In the genomic region with DNA sequence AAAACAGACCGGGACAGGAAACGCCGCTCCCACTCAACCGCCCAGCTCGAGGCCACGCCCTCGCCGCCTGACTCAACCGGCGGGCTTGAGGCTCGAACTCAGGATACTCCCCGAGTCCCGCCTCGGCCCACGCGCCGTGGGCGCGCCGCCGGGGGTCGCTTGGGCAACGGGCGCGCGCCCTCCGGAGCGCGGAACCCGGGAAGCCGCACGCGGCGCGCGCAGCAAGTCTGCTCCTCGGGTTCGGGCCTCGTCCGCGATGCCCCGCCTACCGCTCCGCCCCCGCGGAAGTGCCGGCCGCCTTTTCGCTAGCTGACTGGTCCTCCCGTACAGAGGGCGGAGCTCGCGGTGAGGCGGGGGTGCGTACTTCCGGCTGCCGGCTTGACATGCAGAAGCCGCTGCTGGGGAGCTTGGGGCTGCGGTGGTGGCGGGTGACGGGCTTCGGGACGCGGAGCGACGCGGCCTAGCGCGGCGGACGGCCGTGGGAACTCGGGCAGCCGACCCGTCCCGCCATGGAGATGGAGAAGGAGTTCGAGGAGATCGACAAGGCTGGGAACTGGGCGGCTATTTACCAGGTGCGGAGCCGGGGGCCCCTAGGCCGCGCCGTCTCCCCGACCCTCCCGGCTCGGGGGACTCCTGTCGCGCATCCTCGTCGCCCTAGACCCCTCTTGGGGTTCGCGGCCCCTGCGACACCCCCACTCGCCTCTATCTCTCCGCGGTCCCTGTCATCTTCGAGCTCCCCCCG, we compare ENCODE assay signal across 8 mouse cellular contexts. TPM values are rescaled to one million over a fixed set of nuclear protein-coding genes. Genes with fewer than 3 reads are reported as not detected.
DNase-seq lines count a peak whose midpoint lies in the region; ATAC-seq and TF ChIP-seq lines count a peak whose summit lies in the region.

A gene (plus strand): TSS at position 73 of the 742 bp plus-strand sequence.

- peaks cover 16% of the 10 kb centered on the region; the same call in 1 of the 2 replicates for H3K4me1 ChIP-seq in embryonic facial prominence, embryonic 14.5 days (ENCODE audit: control insufficient read depth, insufficient read depth, low read length)
- peaks cover 11% of the 10 kb centered on the region for H3K4me1 ChIP-seq in heart, adult 2 months (ENCODE audit: control insufficient read depth, insufficient read depth, low read length)
- H3K4me1 ChIP-seq in limb, embryonic 13.5 days, result peaks cover 26% of the 10 kb centered on the region
- peaks cover 35% of the 10 kb centered on the region for H3K4me1 ChIP-seq in midbrain, embryonic 16.5 days (ENCODE audit: control insufficient read depth, insufficient read depth, low read length)

- peak; percentile 78 for TF ChIP-seq POLR2A in heart, adult 2 months (IDR thresholded peaks at IDR 0.05; ENCODE audit: insufficient read depth, low read depth, low read length)

- no peaks in the 10 kb centered on the region for H3K27me3 ChIP-seq in embryonic facial prominence, embryonic 14.5 days (replicated peaks; ENCODE audit: control insufficient read depth, insufficient read depth, low read length)
- no peaks in the 10 kb centered on the region for H3K27me3 ChIP-seq in heart, adult 2 months (ENCODE audit: control insufficient read depth, insufficient read depth, low read length)
- H3K27me3 ChIP-seq in limb, embryonic 13.5 days, result no peaks in the 10 kb centered on the region
- no peaks in the 10 kb centered on the region for H3K27me3 ChIP-seq in midbrain, embryonic 16.5 days (ENCODE audit: control insufficient read depth, insufficient read depth, low read depth, low read length)

- intact Hi-C loops in heart, adult 2 months (cut with DNase I), result no loop called here

- peak; percentile 96 for ATAC-seq in embryonic facial prominence, embryonic 14.5 days (ENCODE audit: low read depth)
- ATAC-seq in limb, embryonic 13.5 days (ENCODE audit: low FRiP score, low read depth), result peak; percentile 95
- ATAC-seq in midbrain, embryonic 16.5 days, result peak; percentile 96

- H3K27ac ChIP-seq in embryonic facial prominence, embryonic 14.5 days (replicated peaks; ENCODE audit: low read depth, low read length), result peak within 1 kb of the TSS; percentile 85
- peak within 1 kb of the TSS; percentile 93 for H3K27ac ChIP-seq in heart, adult 2 months
- peak within 1 kb of the TSS; percentile 70 for H3K27ac ChIP-seq in limb, embryonic 13.5 days
- peak within 1 kb of the TSS; percentile 81 for H3K27ac ChIP-seq in midbrain, embryonic 16.5 days (ENCODE audit: low read length)

- H3K4me3 ChIP-seq in embryonic facial prominence, embryonic 14.5 days (ENCODE audit: low read depth, low read length), result peak within 1 kb of the TSS; percentile 88
- H3K4me3 ChIP-seq in heart, adult 2 months, result peak within 1 kb of the TSS; percentile 95
- H3K4me3 ChIP-seq in limb, embryonic 13.5 days, result peak within 1 kb of the TSS; percentile 95
- peak within 1 kb of the TSS; percentile 90 for H3K4me3 ChIP-seq in midbrain, embryonic 16.5 days (ENCODE audit: low read depth, low read length)

- peak within 1 kb of the TSS; percentile 80 for H3K4me2 ChIP-seq in embryonic facial prominence, embryonic 14.5 days (ENCODE audit: low read depth, low read length)
- H3K4me2 ChIP-seq in limb, embryonic 13.5 days (replicated peaks), result peak within 1 kb of the TSS; percentile 96
- peak within 1 kb of the TSS; percentile 84 for H3K4me2 ChIP-seq in midbrain, embryonic 16.5 days (ENCODE audit: low read length)

- no peaks in the 10 kb centered on the region for H3K9me3 ChIP-seq in embryonic facial prominence, embryonic 14.5 days (ENCODE audit: control insufficient read depth, low read length)
- no peaks in the 10 kb centered on the region for H3K9me3 ChIP-seq in limb, embryonic 13.5 days
- no peaks in the 10 kb centered on the region for H3K9me3 ChIP-seq in midbrain, embryonic 16.5 days (replicated peaks; ENCODE audit: control insufficient read depth, low read length, poor library complexity, severe bottlenecking)

- peaks cover 8% of the 10 kb centered on the region for H3K79me2 ChIP-seq in heart, adult 2 months (replicated peaks; ENCODE audit: control insufficient read depth, insufficient read depth, low read length)

- TF ChIP-seq CTCF in heart, adult 2 months (IDR thresholded peaks at IDR 0.05), result no peak

- peak within 1 kb of the TSS; percentile 86 for H3K9ac ChIP-seq in embryonic facial prominence, embryonic 14.5 days (ENCODE audit: low read depth, low read length)
- H3K9ac ChIP-seq in heart, adult 2 months (ENCODE audit: low read depth, low read length), result peak within 1 kb of the TSS; percentile 97
- H3K9ac ChIP-seq in limb, embryonic 13.5 days, result peak within 1 kb of the TSS; percentile 91
- H3K9ac ChIP-seq in midbrain, embryonic 16.5 days (ENCODE audit: low read depth, low read length), result peak within 1 kb of the TSS; percentile 92

- DNase-seq in 3T3-L1 (ENCODE audit: low read depth, low spot score), result peak; percentile 95
- DNase-seq in adrenal gland, postnatal 4 days (ENCODE audit: low spot score in 2 of 2), result peak; percentile 92 to 95
- peak; percentile 98 for DNase-seq in embryonic facial prominence, embryonic 14.5 days (ENCODE audit: low spot score)
- DNase-seq in heart, adult 2 months, result peak; percentile 98 to 99
- peak; percentile 98 for DNase-seq in kidney, adult 8-10 months
- DNase-seq in spleen, postnatal 10 days (ENCODE audit: low spot score in 2 of 2), result peak; percentile 98 to 99

- TF ChIP-seq EP300 in heart, adult 2 months (IDR thresholded peaks at IDR 0.05; ENCODE audit: insufficient read depth, low read depth, low read length), result peak; percentile 16; the same call in 1 of the 2 replicates

- WGBS in embryonic facial prominence, embryonic 14.5 days, result under 1% methylated on average over 51 of the region's 99 CpGs
- WGBS in heart, adult 2 months, result under 1% methylated on average over 99 of the region's 99 CpGs
- under 1% methylated on average over 99 of the region's 99 CpGs for WGBS in limb, embryonic 13.5 days
- under 1% methylated on average over 98 of the region's 99 CpGs for WGBS in midbrain, embryonic 16.5 days

- no peaks in the 10 kb centered on the region for H3K36me3 ChIP-seq in embryonic facial prominence, embryonic 14.5 days (ENCODE audit: control insufficient read depth, insufficient read depth, low read length)
- peaks cover 6% of the 10 kb centered on the region for H3K36me3 ChIP-seq in heart, adult 2 months (ENCODE audit: control insufficient read depth, insufficient read depth, low read length)
- H3K36me3 ChIP-seq in limb, embryonic 13.5 days, result no peaks in the 10 kb centered on the region
- H3K36me3 ChIP-seq in midbrain, embryonic 16.5 days (ENCODE audit: control insufficient read depth, insufficient read depth, low read length), result no peaks in the 10 kb centered on the region

RNA-seq across cellular contexts. Expression of the gene that starts here (rescaled TPM):
- total RNA-seq in adrenal gland, postnatal 4 days (2021), result 10 to 100 TPM; 49.4 to 58.7 TPM
- 49.4 and 49.7 TPM in 2 replicates for polyA plus RNA-seq in embryonic facial prominence, embryonic 14.5 days (2014; fragmentation: Nextera tagmentation; extraction: Ambion mirVana)
- 10 to 100 TPM; 21.4 to 23.2 TPM for total RNA-seq in heart, adult 2 months (2021)
- polyA plus RNA-seq in heart, adult 2 months (2012; rRNA removed), result 15.7 and 17.6 TPM in 2 replicates
- 54.0 and 54.9 TPM in 2 replicates for polyA plus RNA-seq in limb, embryonic 13.5 days (2015; fragmentation: Nextera tagmentation; extraction: Ambion mirVana)
- polyA plus RNA-seq in midbrain, embryonic 16.5 days (2015; fragmentation: Nextera tagmentation; extraction: Ambion mirVana), result 79.8 and 86.0 TPM in 2 replicates

Comparison
In these comparisons a context has a peak if more than half of its experiments do, and no peak if none do; other contexts are left out.
1. Peak in every context shown above with its lines: DNase-seq, ATAC-seq, H3K4me3 ChIP-seq and H3K27ac ChIP-seq.